Mouse (Mus musculus) lung, adult 2 months (tissue): Measurements from ENCODE around the gene Foxn1.

Experiments used
- CTCF ChIP-seq: fragments of 200-500 bp; IDR thresholded peaks from 2 replicates; pipeline ENCODE4 v1.5.1; 2011; ENCODE audit warnings: mild to moderate bottlenecking, low read length, control low read depth; ENCODE audit not compliant: insufficient read depth
- POLR2A ChIP-seq: fragments of 200-500 bp; IDR thresholded peaks from 2 replicates; pipeline ENCODE4 v1.6.1; 2011; ENCODE audit warnings: low read depth, mild to moderate bottlenecking, control low read depth, low read length, borderline replicate concordance; ENCODE audit errors: extremely low read depth

DNA sequence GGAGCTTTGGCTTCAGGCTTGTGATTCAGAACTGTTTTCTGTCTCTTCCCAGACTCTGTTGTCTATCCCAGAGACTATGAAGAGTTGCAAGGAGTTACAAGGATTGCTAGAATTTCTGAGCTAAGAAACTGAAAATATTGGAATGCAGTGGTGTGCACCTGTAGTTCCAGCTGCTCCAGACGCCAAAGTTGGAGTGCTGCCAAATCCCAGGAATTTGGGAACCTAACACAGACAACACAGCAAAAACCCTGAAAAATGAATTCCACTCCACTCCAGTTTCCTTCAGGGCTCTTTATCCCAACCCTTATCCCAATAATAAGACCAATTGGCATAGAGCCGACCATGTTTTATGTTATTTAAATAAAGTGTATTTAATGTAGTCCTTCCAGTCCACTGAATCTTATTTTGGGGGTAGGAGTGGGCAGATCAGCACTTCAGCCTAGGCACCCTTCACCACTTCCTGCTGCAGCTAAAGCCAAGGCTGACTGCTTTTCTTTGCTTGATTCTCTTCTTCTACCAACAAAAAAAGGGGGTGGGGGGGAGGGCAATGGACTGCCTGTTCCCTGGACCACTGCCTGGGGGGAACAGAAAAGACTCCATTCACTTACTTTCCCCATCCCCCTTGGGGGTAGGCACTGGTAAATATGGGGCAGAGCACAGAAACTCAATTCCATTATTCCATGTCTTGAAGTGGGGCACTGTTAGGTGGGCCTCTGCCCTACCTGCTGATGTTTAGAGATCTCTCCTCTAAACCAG lies 64.1 kb downstream of the Foxn1 start:
- TF ChIP-seq CTCF: no peak
- no peak for TF ChIP-seq POLR2A
